Mouse (Mus musculus) bone marrow, adult 2 months (tissue): ENCODE measurements around the gene Dock3. TPM values are rescaled to one million over a fixed set of nuclear protein-coding genes. Genes with fewer than 3 reads are reported as not detected.

Experiments used
- H3K27ac ChIP-seq: fragments of 200-500 bp; 2 replicates; pipeline ENCODE4 v1.5.1; 2012; ENCODE audit warnings: low read depth, mild to moderate bottlenecking, control low read depth, inconsistent platforms, low read length; ENCODE audit not compliant: control insufficient read depth, poor library complexity, insufficient read depth
- H3K4me1 ChIP-seq: fragments of 200-500 bp; 2 replicates; pipeline ENCODE4 v1.6.1; 2011; ENCODE audit warnings: low read length; ENCODE audit not compliant: control insufficient read depth, insufficient read depth
- H3K4me3 ChIP-seq: fragments of 200-500 bp; replicated peaks from 2 replicates; pipeline ENCODE3; 2011; ENCODE audit warnings: mild to moderate bottlenecking, low read depth, low read length, control low read depth; ENCODE audit not compliant: control insufficient read depth
- CTCF ChIP-seq: fragments of 200-500 bp; IDR thresholded peaks from 2 replicates; pipeline ENCODE4 v1.5.1; 2011; ENCODE audit warnings: low read length, control low read depth; ENCODE audit not compliant: control insufficient read depth, insufficient read depth
- POLR2A ChIP-seq: fragments of 200-500 bp; IDR thresholded peaks from 2 replicates; pipeline ENCODE4 v1.6.1; 2011; ENCODE audit warnings: low read depth, mild to moderate bottlenecking, control low read depth, low read length, borderline replicate concordance; ENCODE audit not compliant: control insufficient read depth
- WGBS: fragments of 180-500 bp; shearing (Covaris S2); methylation state at CpG from one replicate; pipeline ENCODE4 v1.1.7; 2018; 5-methylcytosine and 5-hydroxymethylcytosine counted together
- polyA plus RNA-seq: library from polyadenylated mRNA; stranded (reverse); fragments of >200 nt; gene quantifications from 2 replicates; pipeline ENCODE4 v1.2.4, GENCODE M21; 2011; ENCODE audit warnings: low replicate concordance; ENCODE audit not compliant: missing spikeins, insufficient read depth, insufficient read length

The Dock3 gene
- polyA plus RNA-seq, 1 experiment, result not detected

GRCm38 (mm10) chr9:107274751-107275150, 43.0 kb upstream of the Dock3 start:
- Histone ChIP-seq H3K27ac (no peak overlapping the region), H3K4me1 (peaks cover 12% of the 10 kb centered on the region), H3K4me3 (no peak overlapping the region)
- 78% methylated on average over 6 of the region's 6 CpGs for WGBS
- TF ChIP-seq POLR2A (no peak), CTCF (no peak)

DNA sequence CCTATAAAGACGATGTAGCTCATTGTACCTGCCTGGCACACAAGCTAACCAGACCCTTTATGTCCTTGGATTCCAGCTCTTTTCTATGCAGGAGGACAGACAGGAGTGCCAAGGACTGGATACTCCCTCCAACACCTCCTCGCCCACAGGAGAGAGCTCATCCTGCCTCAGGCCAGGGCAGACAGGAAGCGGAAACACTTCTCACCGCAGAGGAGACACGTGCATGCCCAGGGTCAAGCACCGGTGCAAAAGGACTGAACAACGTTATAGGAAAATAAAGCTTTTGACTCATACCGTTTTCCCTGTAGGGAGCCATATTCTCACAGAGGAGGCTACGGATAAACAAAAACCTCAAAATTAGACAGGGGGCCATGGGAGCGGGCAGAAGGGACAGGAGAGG, 41.5 kb upstream of the Dock3 start:
- no peak overlapping the region for H3K27ac ChIP-seq
- TF ChIP-seq POLR2A (no peak), CTCF (no peak)
- H3K4me1 ChIP-seq, result peaks cover 7% of the 10 kb centered on the region
- no peak overlapping the region for H3K4me3 ChIP-seq
- 19% methylated on average over 10 of the region's 10 CpGs for WGBS

- TF ChIP-seq POLR2A (no peak), CTCF (no peak)
- H3K4me3 ChIP-seq, result no peak overlapping the region
- 24% methylated on average over 4 of the region's 4 CpGs for WGBS
- no peak overlapping the region for H3K27ac ChIP-seq
- peaks cover 4% of the 10 kb centered on the region for H3K4me1 ChIP-seq
These were observed 40.6 kb upstream of the Dock3 start for GRCm38 (mm10) chr9:107272284-107272683.

DNA sequence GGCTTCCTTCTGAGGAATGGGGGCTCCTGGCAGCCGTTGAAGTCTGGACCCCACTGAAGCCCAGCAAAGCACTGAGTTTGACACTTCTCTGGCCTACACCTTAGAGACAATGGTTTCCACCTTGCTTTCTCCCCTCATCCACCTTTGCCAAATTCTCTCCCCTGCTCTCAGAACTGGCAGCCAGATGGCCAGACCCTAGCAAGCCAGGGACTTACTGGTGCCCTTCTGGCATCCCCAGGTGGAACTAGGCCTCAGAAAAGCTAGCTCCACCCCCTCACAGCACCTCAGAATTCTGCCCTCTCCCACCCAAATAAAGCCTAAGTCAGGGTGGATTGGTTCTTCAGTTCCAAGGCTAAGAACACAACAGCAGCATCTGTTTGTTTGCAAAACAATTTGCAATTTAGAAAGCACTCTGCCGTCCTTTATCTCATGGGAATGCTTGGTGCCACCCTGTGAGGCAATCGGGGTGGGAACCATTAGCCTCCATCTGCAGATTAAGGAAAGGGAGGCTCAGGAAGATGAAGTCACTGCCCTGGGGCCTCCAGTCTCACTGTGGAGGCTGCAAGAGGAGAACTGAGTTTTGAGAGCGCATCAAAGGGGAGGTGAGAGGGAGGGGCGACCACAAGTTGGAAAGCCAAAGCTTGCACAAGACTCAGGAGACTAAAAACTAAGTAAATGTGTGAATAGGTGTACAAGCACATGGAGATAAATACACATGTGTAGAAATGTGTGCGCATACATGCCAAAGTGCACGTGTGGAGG, 39.6 kb upstream of the Dock3 start:
- 47% methylated on average over 7 of the region's 7 CpGs for WGBS
- H3K4me1 ChIP-seq, result peaks cover 4% of the 10 kb centered on the region
- no peak overlapping the region for H3K27ac ChIP-seq
- no peak for TF ChIP-seq CTCF
- TF ChIP-seq POLR2A, result no peak
- no peak overlapping the region for H3K4me3 ChIP-seq

DNA sequence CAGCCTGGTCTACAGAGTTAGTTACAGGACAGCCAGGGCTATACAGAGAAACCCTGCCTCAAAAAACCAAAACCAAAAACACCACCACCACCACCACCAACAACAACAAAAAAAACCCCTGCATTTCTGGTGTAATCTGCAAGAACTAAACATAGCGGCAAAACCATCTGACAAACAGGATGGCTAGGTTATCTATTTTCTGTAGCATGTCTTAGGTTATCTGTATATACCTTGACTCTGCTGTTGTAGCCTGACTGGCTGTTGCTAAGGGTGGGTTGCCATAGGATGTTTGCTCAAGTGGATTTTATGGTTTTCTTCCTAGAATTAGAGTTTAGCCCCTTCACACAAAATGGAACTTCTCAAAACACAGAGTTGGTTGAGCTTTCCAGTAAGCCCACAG, 38.1 kb upstream of the Dock3 start:
- WGBS, result 63% methylated on average over 1 of the region's 1 CpGs
- TF ChIP-seq POLR2A (no peak), CTCF (no peak)
- Histone ChIP-seq H3K27ac (no peak overlapping the region), H3K4me3 (no peak overlapping the region), H3K4me1 (peaks cover 4% of the 10 kb centered on the region)

DNA sequence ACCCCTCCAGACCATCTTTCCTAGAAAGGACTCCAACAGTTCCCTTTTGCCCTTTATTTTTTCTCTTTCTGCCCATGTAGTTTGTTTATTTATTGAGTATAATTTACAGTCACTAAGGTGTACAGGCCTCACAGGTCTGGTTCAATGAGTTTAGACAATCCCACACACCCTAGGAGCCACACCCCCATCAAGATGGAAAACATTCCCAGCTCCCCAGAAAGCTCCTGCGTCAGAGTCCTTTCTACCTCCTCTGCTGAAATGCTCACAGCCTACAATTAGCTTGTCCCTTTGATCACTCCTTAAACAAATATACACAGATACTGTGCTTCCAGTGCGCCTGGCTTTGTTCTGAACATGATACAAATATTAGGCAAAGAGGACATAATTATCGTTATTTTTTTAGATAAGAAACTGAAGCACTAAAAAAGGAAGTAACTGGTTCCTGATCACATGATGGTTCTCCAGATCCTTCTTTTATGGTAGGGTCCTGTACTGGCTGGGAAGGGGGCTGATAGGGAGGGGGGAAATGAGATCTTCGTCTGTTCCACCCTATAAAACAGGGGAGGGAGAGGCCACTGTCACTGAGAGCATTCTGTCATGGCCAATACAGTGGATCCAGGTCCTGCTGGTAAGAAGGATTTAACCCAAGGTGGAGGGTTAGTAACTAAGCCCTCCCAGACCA, 36.2 kb upstream of the Dock3 start:
- H3K4me1 ChIP-seq, result peaks cover 3% of the 10 kb centered on the region
- H3K4me3 ChIP-seq, result no peak overlapping the region
- TF ChIP-seq CTCF, result no peak
- TF ChIP-seq POLR2A, result no peak
- 27% methylated on average over 4 of the region's 4 CpGs for WGBS
- H3K27ac ChIP-seq, result no peak overlapping the region; the same call in 1 of the 2 replicates

- Histone ChIP-seq H3K27ac (no peak overlapping the region), H3K4me3 (no peak overlapping the region), H3K4me1 (peaks cover 1% of the 10 kb centered on the region)
- no peak for TF ChIP-seq POLR2A
- no peak for TF ChIP-seq CTCF
- WGBS, result 30% methylated on average over 1 of the region's 1 CpGs
These were observed 35.3 kb upstream of the Dock3 start for GRCm38 (mm10) chr9:107267028-107267427.

DNA sequence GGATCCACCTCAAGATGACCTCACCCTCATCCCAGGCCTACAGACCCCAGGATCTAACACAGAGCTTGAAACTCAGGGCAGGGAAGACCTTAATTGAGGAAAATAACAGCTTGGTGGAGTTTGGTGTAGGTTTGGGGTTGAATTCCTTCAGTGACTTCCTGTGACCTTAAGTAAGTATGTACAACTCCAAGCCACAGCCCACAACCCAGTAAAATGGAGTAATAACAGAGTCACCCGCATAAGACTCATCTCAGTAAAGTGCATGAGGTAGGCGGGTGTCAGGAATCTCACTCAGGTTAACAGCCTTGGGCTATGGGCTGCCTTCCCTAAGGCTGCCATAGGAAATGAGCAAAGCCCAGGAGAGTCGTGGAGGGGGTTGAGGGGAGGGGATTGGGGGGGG, 33.0 kb upstream of the Dock3 start:
- Histone ChIP-seq H3K27ac (no peak overlapping the region), H3K4me1 (peaks cover 3% of the 10 kb centered on the region), H3K4me3 (no peak overlapping the region)
- 26% methylated on average over 3 of the region's 3 CpGs for WGBS
- TF ChIP-seq CTCF (no peak), POLR2A (no peak)

DNA sequence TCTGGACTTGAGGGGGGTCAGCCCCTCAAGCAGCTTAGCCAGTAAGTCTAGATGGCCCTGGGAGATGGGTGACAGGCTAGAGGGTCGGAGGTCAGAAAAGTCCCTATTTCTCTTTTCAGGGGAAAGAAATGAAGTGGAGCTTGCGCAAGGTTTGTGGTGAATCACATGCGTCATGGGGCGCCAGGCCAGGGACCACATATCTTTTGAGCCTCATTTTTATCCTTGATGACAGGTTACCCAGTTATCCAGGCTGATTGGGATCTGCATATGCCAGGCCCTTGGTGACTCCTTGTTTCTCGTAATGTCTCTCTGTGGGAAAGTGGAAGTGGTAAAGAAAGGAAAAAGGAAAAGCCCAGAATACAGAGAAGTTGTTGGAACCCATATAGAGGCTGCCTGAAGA, 32.2 kb upstream of the Dock3 start:
- Histone ChIP-seq H3K27ac (no peak overlapping the region), H3K4me1 (peaks cover 3% of the 10 kb centered on the region), H3K4me3 (no peak overlapping the region)
- no peak for TF ChIP-seq POLR2A
- no peak for TF ChIP-seq CTCF
- WGBS, result 23% methylated on average over 5 of the region's 5 CpGs
